Mouse (Mus musculus): ENCODE data around the gene Hist1h2ae. TPM values are rescaled to one million over a fixed set of nuclear protein-coding genes. Genes with fewer than 3 reads are reported as not detected.
"Not testable (repeated sequence)": the region's sequence is repeated elsewhere in the genome, so short reads cannot be mapped to it uniquely, and the experiment has no call there.

Gene Hist1h2ae
- total RNA-seq, 2 experiments from 2014 or later = 5.0 to 6.6 TPM

DNA sequence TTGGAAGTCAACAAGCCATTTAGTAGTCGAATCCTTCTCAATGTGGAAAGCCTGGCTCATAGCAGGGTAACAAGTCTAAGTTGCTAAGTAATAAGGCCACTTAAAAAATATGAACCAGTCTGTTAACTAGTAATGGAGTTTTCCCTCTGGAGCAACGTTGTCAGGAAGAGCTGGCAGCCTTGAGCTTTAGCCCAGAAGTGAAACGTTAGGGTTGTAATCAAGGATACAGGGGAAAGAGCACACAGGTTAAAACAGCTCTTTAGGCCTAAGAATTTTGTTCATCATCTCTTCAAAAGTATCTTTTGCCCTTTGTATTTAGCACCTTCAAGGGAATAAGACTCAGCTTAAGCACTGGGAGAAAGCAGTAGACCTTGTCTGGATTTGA, 20.3 kb downstream of the Hist1h2ae start:
- DNase-seq (ENCODE audit: low spot score in 2 of 2) = no peak
- intact Hi-C loops (cut with DNase I) = no loop called here

DNA sequence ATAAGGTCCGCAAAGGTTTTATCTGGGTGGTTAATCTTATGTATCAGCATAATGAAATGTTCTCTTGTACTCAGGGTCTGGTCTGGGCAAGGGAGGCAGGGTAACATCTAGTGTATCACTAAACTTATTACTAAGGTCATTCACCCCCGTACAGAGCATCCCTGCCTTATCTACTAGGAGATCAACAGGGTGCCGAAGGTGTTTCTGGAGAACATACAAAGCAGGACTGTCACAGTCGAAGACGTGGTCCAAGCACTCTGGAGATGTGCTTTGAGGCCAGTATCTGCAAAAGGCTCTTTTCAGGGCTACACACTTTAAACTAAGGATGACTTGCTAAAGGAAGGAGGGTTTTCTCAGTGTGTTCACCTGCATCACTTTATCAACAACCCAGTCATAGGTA, 24.3 kb downstream of the Hist1h2ae start:
- DNase-seq (ENCODE audit: low spot score in 2 of 2) = no peak
- intact Hi-C loops (cut with DNase I) = no loop called here

DNA sequence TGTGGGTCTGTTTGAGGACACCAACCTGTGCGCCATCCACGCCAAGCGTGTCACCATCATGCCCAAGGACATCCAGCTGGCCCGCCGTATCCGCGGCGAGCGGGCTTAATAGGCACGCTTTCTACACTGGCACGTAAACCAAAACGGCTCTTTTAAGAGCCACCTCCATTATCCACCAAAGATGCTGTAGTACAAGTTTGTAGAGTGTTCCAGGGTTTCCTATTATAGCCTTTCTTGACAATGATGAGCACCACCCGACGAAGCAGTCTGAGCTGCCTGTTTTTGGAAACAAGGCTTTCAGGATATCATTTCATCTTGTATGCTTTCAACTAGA, 26.3 kb downstream of the Hist1h2ae start:
- intact Hi-C loops (cut with DNase I) = not testable (repeated sequence)
- peak in 1 of 2 experiments; percentile 30 for DNase-seq (ENCODE audit: low spot score in 2 of 2)

DNA sequence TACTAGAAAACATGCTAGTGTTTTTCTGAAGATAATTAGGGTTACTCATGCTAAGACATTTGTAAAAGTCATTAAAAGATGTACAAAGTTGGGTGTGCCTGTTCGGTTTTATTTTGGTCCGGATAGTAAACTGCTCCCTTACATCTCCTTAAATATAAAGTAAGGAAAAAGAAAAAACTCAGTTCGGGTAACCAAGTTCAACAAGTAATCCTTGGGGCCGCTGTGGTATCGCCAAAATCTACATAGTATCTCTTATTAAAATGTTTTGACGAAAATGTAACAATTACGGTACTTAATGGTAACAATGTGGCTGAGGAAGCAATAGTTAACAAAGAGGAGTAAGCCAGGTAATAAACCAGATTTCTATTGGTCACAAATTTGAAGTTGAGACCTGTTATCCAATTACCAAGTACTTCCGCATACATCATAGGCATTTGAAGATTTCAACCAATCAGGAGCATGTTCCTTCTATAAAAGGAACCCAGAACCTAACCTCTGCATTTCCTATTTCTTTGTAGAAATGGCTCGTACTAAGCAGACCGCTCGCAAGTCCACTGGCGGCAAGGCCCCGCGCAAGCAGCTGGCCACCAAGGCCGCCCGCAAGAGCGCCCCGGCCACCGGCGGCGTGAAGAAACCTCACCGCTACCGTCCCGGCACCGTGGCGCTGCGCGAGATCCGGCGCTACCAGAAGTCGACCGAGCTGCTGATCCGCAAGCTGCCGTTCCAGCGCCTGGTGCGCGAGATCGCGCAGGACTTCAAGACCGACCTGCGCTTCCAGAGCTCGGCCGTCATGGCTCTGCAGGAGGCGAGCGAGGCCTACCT, 26.8 kb downstream of the Hist1h2ae start, which contains the start of gene Hist1h3f:
Gene Hist1h3f, plus strand, starts transcription at position 88 of the 822 bp plus-strand sequence.
- DNase-seq (ENCODE audit: low spot score in 2 of 2) = peak; percentile 86 to 95
- intact Hi-C loops (cut with DNase I) = no loop called here

DNA sequence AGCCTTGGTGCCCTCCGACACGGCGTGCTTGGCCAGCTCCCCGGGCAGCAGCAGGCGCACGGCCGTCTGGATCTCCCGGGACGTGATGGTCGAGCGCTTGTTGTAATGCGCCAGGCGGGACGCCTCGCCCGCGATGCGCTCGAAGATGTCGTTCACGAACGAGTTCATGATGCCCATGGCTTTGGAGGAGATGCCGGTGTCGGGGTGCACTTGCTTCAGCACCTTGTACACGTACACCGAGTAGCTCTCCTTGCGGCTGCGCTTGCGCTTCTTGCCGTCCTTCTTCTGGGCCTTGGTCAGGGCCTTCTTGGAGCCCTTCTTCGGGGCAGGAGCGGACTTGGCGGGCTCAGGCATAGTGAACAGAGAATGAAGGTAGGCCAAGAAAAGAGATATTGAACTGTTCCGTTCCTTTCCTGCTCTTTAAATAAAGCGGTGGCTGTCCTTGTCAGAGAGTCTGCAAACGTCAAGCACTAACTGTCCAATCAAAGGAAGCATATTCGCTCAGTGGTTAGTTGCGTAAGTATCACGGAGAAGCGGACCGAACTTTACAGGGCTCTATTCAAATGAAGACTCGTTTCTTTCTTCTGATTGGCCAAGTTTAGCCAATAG, 27.9 kb downstream of the Hist1h2ae start, which contains the start of gene Hist1h2bh:
Gene Hist1h2bh, minus strand, starts transcription at position 394 of the 609 bp plus-strand sequence.
- DNase-seq (ENCODE audit: low spot score in 2 of 2) = peak; percentile 80 to 97
- intact Hi-C loops (cut with DNase I) = not testable (repeated sequence)

DNA sequence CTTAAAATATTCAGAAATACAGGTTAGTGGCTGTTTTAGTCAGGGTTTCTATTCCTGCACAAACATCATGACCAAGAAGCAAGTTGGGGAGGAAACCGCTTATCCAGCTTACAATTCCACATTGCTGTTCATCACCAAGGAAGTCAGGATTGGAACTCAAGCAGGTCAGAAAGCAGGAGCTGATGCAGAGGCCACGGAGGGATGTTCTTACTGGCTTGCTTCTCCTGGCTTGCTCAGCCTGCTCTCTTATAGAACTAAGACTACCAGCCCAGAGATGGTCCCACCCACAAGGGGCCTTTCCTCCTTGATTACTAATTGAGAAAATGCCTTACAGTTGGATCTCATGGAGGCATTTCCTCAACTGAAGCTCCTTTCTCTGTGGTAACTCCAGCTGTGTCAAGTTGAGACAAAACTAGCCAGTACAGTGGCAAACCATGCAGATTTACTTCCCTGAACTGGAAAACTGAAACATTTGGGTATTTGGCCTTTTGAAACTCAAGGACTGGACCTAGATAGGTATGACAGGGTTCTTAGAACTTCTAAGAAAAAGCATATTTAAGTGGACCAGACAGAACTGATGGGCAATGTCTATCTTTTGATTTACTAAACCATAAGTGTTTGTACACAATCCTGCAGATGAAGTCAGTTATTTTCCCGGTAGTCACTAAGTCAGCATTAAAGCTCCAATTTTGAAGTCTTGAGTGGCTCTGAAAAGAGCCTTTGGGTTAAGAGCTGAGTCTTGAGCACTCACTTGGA, 28.6 kb downstream of the Hist1h2ae start:
- DNase-seq (ENCODE audit: low spot score in 2 of 2); intact Hi-C loops (cut with DNase I): not testable (repeated sequence)

DNA sequence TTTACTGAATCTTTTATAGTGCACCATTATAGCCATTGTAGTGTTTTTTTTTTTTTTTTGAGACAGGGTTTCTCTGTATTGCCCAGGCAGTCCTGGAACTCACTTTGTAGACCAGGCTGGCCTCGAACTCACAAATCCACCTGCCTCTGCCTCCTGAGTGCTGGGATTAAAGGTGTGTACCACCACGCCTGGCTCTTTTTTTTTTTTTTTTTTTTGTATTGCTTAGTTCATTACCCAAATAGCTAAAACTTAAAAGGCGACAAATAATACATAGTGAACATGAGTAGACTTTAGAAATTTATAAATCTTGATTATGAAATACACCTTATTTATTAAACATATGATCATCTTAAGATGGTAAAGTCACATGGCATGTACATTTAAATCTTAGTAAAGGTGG, 29.5 kb downstream of the Hist1h2ae start:
- intact Hi-C loops (cut with DNase I) = no loop called here

DNA sequence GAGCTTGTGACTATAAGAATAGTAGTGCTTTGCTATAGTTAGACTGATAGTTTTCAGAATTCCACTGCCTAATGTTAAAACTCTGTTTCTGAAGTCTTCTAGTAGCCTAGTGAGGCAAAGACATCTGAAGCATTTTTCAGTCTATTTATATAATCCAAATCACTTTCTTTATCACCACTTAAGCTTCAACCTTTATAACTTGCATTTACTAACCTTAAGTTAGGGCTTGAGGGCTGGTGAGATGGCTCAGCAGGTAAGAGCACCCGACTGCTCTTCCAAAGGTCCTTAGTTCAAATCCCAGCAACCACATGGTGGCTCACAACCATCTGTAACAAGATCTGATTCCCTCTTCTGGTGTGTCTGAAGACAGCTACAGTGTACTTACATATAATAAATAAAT, 31.2 kb downstream of the Hist1h2ae start:
- DNase-seq (ENCODE audit: low spot score in 2 of 2); intact Hi-C loops (cut with DNase I): not testable (repeated sequence)

More for the DNA sequence above, 29.5 kb downstream of the Hist1h2ae start:
- no peak for DNase-seq (ENCODE audit: low spot score in 2 of 2)

DNA sequence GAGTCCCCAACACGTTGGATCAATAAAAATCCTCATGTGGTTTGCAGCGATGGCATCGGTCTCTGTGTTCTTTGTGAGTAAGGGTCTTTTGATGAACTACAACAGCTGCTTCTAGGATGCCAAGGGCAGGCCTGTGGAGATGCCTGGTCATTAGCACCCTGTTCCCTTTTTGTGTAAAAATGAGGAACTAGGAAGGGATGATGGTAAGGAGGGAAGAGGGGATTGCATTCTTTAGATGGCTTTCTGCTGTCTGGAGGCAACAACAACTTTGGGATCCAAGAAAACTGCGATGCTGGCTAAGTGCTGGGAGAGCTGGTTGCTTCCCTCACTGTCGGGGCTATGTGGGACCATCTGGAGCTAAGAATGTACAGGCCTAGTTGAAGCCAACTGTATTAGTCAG, 32.8 kb downstream of the Hist1h2ae start:
- DNase-seq (ENCODE audit: low spot score in 2 of 2) = no peak
- intact Hi-C loops (cut with DNase I) = no loop called here

DNA sequence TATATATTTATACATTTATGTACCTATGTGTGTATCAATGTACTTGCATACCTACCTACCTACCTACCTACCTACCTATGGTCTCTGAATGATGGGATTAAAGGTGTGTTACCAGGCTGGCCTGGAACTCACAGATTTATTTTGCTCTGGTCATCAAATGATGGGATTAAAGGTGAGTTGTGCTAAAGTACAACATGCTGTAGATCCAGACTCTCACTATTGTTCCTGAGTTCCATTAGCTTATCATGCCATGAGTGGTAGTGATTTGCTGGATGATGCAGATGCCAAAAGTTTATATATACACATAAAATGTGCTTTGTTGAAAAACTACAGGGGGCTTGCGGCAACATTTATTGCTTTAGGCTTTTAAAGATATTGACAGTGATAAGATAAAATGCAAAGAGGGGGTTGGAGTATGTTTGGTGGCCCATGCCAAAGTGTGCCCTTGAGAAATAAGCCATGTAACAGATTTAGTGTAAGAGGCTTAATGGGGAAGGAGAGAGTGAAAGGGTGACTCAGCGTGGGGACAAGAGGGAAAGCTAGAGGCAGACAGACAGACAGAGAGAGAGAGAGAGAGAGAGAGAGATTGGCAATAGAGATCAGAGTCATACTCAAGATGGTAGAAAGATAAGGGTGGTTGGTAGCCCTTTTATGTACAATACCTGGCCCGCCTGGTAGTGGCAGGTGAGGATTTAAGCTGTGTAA, 33.9 kb downstream of the Hist1h2ae start:
- DNase-seq (ENCODE audit: low spot score in 2 of 2) = no peak
- intact Hi-C loops (cut with DNase I) = no loop called here

DNA sequence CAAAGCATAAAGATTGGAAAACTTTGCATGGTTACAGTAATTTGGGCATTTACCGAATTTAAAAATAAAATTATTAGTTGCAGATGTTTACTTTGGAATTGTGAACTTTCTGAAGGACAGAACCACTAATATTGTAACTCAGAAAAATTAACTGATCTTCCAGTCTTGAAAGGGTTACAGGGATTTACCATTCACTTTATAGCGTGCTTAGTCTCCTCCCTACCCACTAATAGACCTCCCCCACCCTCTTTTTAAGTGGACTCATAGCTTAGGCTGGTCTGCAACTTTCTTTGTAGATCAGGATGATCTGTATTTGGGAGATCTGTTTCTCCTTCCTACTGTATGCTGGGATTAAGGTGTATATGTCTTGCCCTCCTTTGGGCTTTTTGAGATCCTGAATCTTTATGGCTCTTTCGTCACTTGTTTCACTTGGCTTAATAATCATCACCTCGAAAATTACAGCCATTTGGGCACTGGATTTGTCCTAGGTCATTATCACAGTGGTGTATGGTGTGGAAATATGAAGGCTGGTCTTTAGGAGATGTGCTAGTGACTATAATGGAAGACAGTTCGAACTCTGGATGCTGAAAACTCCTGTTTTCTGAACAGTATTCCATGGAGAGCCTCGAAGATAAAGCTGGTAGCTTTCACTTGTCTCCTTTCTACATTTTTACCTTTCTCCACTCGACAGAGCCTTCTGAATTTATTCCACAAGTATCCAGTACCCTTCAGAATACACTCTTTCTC, 34.8 kb downstream of the Hist1h2ae start:
- DNase-seq (ENCODE audit: low spot score in 2 of 2) = no peak
- intact Hi-C loops (cut with DNase I) = no loop called here

DNA sequence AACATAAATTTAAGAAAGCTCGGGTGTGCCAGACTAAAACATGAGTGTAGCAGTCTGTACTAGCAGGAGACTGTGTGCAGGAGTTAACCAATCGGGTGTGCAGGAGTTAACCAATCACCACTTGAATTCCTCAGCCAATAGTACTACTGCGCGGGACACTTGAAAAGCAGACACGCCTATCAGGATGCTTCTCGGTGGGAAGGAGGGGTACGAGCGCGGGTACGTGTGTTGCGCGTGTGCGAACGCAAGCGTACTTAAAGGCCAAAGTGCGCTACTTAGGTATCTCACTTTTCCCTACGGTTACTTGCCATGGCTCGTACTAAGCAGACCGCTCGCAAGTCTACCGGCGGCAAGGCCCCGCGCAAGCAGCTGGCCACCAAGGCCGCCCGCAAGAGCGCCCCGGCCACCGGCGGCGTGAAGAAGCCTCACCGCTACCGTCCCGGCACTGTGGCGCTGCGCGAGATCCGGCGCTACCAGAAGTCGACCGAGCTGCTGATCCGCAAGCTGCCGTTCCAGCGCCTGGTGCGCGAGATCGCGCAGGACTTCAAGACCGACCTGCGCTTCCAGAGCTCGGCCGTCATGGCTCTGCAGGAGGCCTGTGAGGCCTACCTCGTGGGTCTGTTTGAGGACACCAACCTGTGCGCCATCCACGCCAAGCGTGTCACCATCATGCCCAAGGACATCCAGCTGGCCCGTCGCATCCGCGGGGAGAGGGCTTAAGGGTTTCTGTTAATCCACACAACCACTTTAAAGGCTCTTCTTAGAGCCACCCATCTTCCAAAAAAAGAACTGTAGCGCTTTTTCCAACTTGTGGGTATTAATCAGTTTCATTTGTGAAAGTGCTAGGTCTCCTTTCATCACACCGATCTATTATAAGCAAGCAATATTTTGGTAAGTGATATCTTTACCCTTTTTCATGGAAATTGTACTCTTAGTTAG, 35.6 kb downstream of the Hist1h2ae start, which contains the start of gene Hist1h3g:
Gene Hist1h3g, plus strand, starts transcription at position 286 of the 939 bp plus-strand sequence.
- peak; percentile 92 to 97 for DNase-seq (ENCODE audit: low spot score in 2 of 2)
- intact Hi-C loops (cut with DNase I) = not testable (repeated sequence)

DNA sequence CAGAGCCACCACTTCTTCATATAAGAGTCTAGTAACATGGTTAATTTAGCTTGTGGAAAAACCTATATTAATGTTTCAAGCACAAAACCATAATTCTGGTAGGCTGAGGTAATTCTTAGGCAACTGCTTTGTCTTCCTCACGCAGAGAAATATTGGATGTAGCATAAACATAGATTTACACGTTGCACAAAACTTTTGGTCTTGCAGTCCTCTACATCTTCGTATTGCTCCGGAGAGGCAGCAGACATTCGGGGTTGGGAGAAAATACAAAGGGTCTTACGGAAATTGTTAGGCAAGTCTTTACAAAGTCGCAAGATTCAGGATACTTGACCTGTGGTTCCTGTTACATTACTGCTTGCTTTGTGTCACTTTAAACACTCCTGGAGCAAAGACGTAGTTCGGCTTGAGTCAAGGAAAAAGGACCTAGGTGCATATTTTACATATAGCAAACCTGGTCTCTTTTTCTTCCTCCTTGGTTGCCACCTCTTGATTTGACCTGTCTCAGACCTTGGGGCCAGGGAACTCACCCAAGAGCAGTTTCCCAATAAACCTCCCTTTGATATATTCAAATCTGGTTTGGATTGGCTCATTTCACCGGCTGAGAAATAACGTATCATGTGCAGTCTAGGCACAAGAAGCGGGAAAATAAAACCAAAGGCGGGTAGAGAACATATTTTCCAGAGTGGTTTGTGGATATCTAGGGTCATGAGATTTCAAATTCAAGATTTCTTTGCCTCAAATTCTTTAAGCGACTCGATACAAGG, 36.5 kb downstream of the Hist1h2ae start:
- intact Hi-C loops (cut with DNase I) = loop anchor here (5.0 kb wide), 3 partner anchors 88 to 1817 kb away; partner anchors contain the start of genes Hist1h1c, Hist1h1e, Hist1h2ai and Hist1h2be
- DNase-seq (ENCODE audit: low spot score in 2 of 2) = no peak

DNA sequence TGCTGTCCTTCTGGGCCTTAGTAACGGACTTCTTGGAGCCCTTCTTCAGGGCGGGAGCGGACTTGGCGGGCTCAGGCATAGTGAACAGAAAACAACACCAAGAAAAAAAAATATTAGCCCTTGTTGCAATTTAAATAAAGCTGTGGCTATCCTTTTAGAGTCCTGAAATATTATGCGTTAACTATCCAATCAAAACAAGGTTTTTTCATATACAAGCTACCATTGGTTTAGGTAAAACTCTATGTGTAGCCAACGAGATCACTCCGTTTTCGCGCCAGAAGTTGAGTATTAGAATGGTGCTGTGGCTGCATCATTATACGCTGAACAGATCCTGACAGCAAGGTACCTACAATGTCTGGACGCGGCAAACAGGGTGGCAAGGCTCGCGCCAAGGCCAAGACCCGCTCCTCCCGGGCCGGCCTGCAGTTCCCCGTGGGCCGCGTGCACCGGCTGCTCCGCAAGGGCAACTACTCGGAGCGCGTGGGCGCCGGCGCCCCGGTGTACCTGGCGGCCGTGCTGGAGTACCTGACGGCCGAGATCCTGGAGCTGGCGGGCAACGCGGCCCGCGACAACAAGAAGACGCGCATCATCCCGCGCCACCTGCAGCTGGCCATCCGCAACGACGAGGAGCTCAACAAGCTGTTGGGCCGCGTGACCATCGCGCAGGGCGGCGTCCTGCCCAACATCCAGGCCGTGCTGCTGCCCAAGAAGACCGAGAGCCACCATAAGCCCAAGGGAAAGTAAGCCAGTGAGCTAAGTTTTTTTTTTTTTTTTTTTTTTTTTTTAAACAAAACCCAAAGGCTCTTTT, 37.3 kb downstream of the Hist1h2ae start, which contains the start of gene Hist1h2af:
Gene Hist1h2af, plus strand, starts transcription at position 347 of the 808 bp plus-strand sequence.
- intact Hi-C loops (cut with DNase I) = loop anchor here (5.0 kb wide), 3 partner anchors 89 to 1816 kb away; partner anchors contain the start of genes Hist1h1c, Hist1h1e, Hist1h2ai and Hist1h2be
- peak; percentile 83 to 93 for DNase-seq (ENCODE audit: low spot score in 2 of 2)

DNA sequence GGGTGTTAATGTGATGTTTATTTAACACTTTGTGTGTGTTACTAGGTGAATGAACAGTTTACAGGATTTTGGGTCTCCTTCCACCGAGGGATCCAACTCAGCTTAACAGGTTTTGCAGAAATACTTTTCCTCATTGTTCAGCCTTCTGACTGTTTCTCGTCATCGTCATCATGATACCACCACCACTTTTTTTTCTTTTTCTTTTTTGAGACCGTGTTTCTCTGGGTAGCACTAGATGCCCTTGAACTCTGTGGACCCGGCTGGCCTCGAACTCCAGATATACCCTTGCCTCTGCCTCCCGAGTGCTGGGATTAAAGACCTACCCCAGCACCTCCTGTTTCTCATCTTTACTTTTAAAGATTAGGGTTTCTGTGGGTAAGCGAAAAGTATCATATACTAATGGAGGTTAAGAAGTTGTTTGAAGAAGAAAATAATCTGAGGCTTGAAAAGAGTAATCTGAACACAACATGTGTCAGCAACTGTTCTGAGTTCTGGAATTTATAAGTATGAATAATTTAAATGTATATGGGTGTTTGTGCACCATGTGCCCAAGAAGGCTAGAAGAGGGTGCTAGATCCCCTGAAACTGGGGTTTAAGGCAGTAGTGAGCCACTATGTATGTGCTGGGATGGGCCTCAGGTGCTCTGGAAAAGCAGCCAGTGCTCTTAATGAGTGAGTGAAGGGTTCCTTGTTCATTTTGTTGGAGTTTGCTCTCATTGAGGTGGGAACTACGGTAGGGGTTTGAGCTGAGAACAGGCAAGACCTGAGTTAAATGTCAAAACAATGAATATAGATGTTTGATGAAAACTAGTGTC, 38.6 kb downstream of the Hist1h2ae start:
- intact Hi-C loops (cut with DNase I) = loop anchor here (5.0 kb wide), 3 partner anchors 90 to 1815 kb away; partner anchors contain the start of genes Hist1h1c, Hist1h1e, Hist1h2ai and Hist1h2be
- DNase-seq (ENCODE audit: low spot score in 2 of 2) = no peak

Data from left cerebral cortex, postnatal 25 days (tissue).